Mouse (Mus musculus) forebrain, embryonic 10.5 days (tissue): Measurements from ENCODE around the gene Runx1. TPM values are rescaled to one million over a fixed set of nuclear protein-coding genes. Genes with fewer than 3 reads are reported as not detected.
A peak's percentile ranks its signal among the peaks of the same experiment; 100 is the strongest.

Experiments used
- DNase-seq: peaks from one replicate; pipeline ENCODE4 v3.0.0-alpha.2; 2017; ENCODE audit warnings: low spot score; ENCODE audit errors: extremely low spot score
- H3K27ac ChIP-seq: fragments of 300-500 bp; sonication (generic); 2 replicates; pipeline ENCODE4 v1.5.1; 2016; ENCODE audit warnings: mild to moderate bottlenecking
- H3K27me3 ChIP-seq: fragments of 300-500 bp; sonication (generic); 2 replicates; pipeline ENCODE4 v1.6.1; 2016; ENCODE audit warnings: mild to moderate bottlenecking; ENCODE audit not compliant: poor library complexity, severe bottlenecking
- H3K36me3 ChIP-seq: fragments of 300-500 bp; sonication (generic); replicated peaks from 2 replicates; pipeline ENCODE4 v1.6.1; 2016; ENCODE audit warnings: mild to moderate bottlenecking, moderate library complexity
- H3K4me1 ChIP-seq: fragments of 300-500 bp; sonication (generic); 2 replicates; pipeline ENCODE4 v1.6.1; 2016
- H3K4me3 ChIP-seq: fragments of 300-500 bp; sonication (generic); 2 replicates; pipeline ENCODE4 v1.5.1; 2016; ENCODE audit warnings: mild to moderate bottlenecking, moderate library complexity
- H3K9me3 ChIP-seq: fragments of 300-500 bp; sonication (generic); 2 replicates; pipeline ENCODE4 v1.6.1; 2016; ENCODE audit warnings: mild to moderate bottlenecking, moderate library complexity
- WGBS: fragments of 180-500 bp; shearing (Covaris S2); methylation state at CpG from one replicate; pipeline ENCODE4 v1.1.7; 2016; 5-methylcytosine and 5-hydroxymethylcytosine counted together
- polyA plus RNA-seq: library from polyadenylated mRNA; unstranded; fragments of >200 nt; fragmentation: Nextera tagmentation; extraction: Ambion mirVana; gene quantifications from 2 replicates; pipeline ENCODE4 v1.2.1, GENCODE M21; 2016

The Runx1 gene
- polyA plus RNA-seq, 1 experiment from 2014 or later: 2.3 TPM

- Histone ChIP-seq H3K36me3 (no peaks in the 10 kb centered on the region), H3K4me3 (no peak overlapping the region), H3K9me3 (no peaks in the 10 kb centered on the region), H3K27me3 (no peaks in the 10 kb centered on the region; the same call in 1 of the 2 replicates), H3K4me1 (peaks cover 38% of the 10 kb centered on the region), H3K27ac (no peak overlapping the region)
- DNase-seq: no peak
- WGBS: 88% methylated on average over 6 of the region's 6 CpGs
Measured at GRCm38 (mm10) chr16:92824003-92824722, 1.8 kb downstream of the Runx1 start.

GRCm38 (mm10) chr16:92823381-92823862 is 2.5 kb downstream of the Runx1 start:
- DNase-seq: no peak
- 60% methylated on average over 5 of the region's 5 CpGs for WGBS
- H3K27me3 ChIP-seq: no peaks in the 10 kb centered on the region; the same call in 1 of the 2 replicates
- H3K4me1 ChIP-seq: peaks cover 32% of the 10 kb centered on the region
- no peak overlapping the region for H3K4me3 ChIP-seq
- H3K36me3 ChIP-seq: no peaks in the 10 kb centered on the region
- H3K9me3 ChIP-seq: no peaks in the 10 kb centered on the region
- H3K27ac ChIP-seq: 0 out of 2 replicates have a peak overlapping the region, but pooled peaks have one; percentile 30

- Histone ChIP-seq H3K27ac (no peak overlapping the region), H3K9me3 (no peaks in the 10 kb centered on the region), H3K4me3 (no peak overlapping the region), H3K4me1 (peaks cover 24% of the 10 kb centered on the region), H3K27me3 (no peaks in the 10 kb centered on the region; the same call in 1 of the 2 replicates), H3K36me3 (no peaks in the 10 kb centered on the region)
- WGBS: 91% methylated on average over 12 of the region's 12 CpGs
- no peak for DNase-seq
Measured at GRCm38 (mm10) chr16:92822676-92823075, 3.3 kb downstream of the Runx1 start.

DNA sequence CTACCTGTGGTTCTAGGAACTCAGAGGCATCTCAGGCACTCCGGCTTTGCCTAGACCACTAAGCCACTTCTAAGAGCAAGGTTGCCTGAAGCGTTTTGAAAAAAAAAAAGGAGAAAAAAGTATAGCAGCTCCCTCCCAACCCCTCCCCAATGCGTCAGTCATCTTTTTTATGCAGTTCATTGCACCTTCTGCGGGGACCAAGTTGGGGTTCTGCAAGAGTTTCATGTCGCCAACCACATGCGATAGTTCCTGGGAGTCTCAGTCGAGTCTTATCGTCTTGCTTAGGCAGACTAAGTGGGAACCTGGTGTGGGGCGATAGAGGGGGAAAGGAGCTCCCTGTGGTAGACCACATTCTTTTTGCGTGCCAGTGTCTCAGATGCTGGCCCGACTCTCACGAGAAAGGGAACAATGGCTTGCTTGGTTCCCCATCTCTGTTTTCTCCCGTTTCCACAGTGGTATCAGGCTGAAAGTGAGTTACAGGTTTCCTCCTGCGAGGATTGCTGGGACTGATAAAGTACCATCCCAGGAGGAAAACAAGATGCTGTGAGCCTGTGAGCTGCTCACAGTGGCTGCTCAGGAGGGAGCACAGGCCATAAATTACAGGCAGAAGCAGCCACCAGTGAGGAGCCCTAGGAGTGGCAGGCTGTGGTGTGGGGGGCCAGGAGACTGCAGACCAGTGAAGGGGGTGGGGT is 3.9 kb downstream of the Runx1 start:
- H3K9me3 ChIP-seq: no peaks in the 10 kb centered on the region
- no peaks in the 10 kb centered on the region; the same call in 1 of the 2 replicates for H3K27me3 ChIP-seq
- no peak overlapping the region for H3K4me3 ChIP-seq
- H3K27ac ChIP-seq: peak overlapping the region; percentile 53; the same call in 1 of the 2 replicates
- WGBS: 69% methylated on average over 14 of the region's 14 CpGs
- H3K4me1 ChIP-seq: peaks cover 18% of the 10 kb centered on the region
- no peaks in the 10 kb centered on the region for H3K36me3 ChIP-seq
- no peak for DNase-seq

DNA sequence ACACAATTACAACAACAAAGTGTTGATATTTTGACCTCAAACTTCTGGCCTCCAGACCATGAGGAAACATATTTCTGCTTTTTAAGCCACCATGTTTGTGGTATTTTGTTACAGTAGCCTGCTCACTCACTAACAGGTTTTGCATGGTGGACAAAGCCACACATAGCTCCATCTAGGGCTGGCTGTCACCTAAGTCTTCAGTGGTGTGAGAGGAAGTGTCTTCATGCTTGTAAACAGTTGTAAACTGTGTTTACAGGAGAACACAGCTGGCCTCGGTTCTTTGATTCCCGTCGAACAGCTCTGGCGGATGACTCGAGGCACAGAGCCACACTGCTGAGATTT is 4.4 kb downstream of the Runx1 start:
- Histone ChIP-seq H3K4me1 (peaks cover 13% of the 10 kb centered on the region; the same call in 1 of the 2 replicates), H3K36me3 (no peaks in the 10 kb centered on the region), H3K27ac (no peak overlapping the region), H3K4me3 (no peak overlapping the region), H3K9me3 (no peaks in the 10 kb centered on the region), H3K27me3 (no peaks in the 10 kb centered on the region; the same call in 1 of the 2 replicates)
- DNase-seq: no peak
- 82% methylated on average over 5 of the region's 5 CpGs for WGBS

DNA sequence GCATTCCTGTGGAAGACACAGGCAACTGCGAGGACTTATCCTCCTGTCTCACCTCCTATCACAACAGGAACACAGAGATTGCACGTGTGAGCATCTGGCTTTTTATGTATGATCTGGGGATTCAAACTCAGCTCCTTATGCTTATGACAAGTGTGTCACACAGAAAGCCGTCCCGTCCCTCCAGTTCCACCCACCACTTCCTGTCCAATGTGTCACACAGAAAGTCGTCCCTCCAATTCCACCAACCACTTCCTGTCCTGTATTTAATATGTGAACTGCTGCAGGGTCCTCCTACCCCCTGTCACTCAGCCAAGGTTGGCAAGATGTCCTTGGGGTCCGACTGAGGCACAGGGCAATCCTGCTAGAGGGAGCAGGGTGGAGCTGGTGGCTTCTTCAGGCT is 5.5 kb downstream of the Runx1 start:
- no peak for DNase-seq
- H3K4me3 ChIP-seq: no peak overlapping the region
- WGBS: 91% methylated on average over 6 of the region's 6 CpGs
- H3K36me3 ChIP-seq: no peaks in the 10 kb centered on the region
- no peaks in the 10 kb centered on the region for H3K9me3 ChIP-seq
- no peaks in the 10 kb centered on the region; the same call in 1 of the 2 replicates for H3K27me3 ChIP-seq
- peaks cover 13% of the 10 kb centered on the region; the same call in 1 of the 2 replicates for H3K4me1 ChIP-seq
- H3K27ac ChIP-seq: no peak overlapping the region

- no peak overlapping the region for H3K4me3 ChIP-seq
- H3K9me3 ChIP-seq: no peaks in the 10 kb centered on the region
- H3K36me3 ChIP-seq: no peaks in the 10 kb centered on the region
- no peak for DNase-seq
- no peak overlapping the region for H3K27ac ChIP-seq
- no peaks in the 10 kb centered on the region; the same call in 1 of the 2 replicates for H3K27me3 ChIP-seq
- WGBS: 88% methylated on average over 8 of the region's 8 CpGs
- peaks cover 17% of the 10 kb centered on the region; the same call in 1 of the 2 replicates for H3K4me1 ChIP-seq
Measured at GRCm38 (mm10) chr16:92818480-92819269, 7.3 kb downstream of the Runx1 start.

DNA sequence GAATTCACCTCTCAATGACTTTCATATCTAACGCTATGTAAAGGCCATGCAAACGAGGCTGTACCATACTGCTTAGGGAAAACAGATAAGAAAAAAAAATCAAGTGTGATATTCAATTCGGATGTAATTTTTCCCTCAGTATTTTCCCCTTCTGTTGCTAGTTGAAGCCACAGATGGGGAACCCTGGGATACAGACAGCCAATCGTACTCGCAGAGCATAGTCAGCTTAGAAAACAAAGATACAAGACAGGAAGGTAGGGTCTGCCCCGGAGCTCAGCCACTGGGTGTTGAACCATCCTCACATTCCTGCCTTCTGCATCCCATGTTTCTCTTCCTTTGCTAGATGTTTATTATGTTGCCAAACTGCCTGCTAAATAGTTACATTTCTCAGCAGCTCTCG is 9.9 kb downstream of the Runx1 start:
- 91% methylated on average over 7 of the region's 7 CpGs for WGBS
- Histone ChIP-seq H3K4me3 (no peak overlapping the region), H3K27ac (no peak overlapping the region), H3K36me3 (no peaks in the 10 kb centered on the region), H3K4me1 (0 out of 2 replicates have a peak, but pooled peaks cover 4% of the 10 kb centered on the region), H3K9me3 (no peaks in the 10 kb centered on the region), H3K27me3 (no peaks in the 10 kb centered on the region; the same call in 1 of the 2 replicates)
- no peak for DNase-seq

DNA sequence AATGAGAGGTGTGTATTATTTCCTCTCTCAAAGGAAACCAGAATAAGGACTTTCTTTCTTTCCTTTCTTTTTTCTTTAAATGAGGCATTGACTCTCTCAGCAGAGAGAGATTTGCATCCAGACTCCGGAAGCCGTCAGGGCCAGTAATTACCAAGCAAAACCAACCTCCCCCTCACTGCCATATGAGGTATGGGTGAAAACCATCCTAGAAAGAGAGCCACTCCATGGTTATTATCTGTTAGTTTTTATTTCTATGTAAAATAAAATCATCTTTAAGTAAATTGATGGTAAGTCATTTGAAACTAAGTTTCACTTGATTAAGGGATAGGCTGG is 10.8 kb downstream of the Runx1 start:
- WGBS: 82% methylated on average over 2 of the region's 2 CpGs
- Histone ChIP-seq H3K4me3 (no peak overlapping the region), H3K27ac (no peak overlapping the region), H3K27me3 (no peaks in the 10 kb centered on the region; the same call in 1 of the 2 replicates), H3K9me3 (no peaks in the 10 kb centered on the region), H3K36me3 (no peaks in the 10 kb centered on the region), H3K4me1 (0 out of 2 replicates have a peak, but pooled peaks cover 4% of the 10 kb centered on the region)
- no peak for DNase-seq

DNA sequence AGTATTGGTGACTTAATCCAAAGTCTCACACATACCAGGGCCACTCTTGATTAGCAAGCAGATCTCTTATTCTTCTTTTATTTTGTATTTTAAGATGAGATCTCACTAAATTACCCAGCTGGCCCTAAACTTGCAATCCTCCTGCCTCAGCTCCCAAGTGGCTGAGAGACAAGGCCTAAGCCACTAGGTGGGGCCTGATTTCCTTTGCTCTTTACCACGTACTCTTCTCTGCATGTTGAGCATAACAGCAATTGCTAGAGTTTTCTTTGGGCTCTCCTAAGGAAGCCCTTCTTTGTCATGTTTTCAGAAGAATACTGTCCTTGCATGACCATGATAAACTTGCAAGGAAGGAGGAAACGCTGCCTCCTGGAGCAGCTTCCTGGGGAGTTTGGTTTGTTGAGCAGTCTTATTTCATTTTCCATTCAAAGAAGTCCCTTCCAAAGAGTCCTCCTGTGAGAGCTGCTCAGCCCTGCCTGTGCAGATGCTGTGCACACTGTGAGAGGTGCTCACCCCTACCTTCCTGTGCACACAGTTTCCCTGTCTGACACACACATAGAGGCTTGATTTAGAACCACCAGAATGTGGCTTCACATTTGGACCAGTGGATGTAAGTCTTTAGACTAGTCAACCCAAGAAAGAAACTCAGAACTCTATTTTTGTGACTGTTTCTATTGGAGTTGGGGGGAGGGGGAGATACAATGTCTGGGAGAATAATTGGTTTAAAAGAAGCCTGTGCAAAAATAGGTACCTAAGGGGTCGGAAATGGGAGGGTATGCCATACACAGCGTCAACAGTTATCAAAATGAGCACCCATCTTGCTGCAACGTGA is 11.4 kb downstream of the Runx1 start:
- 0 out of 2 replicates have a peak overlapping the region, but pooled peaks have one; percentile 35 for H3K27ac ChIP-seq
- no peaks in the 10 kb centered on the region for H3K36me3 ChIP-seq
- DNase-seq: no peak
- no peaks in the 10 kb centered on the region for H3K9me3 ChIP-seq
- H3K4me1 ChIP-seq: 0 out of 2 replicates have a peak, but pooled peaks cover 4% of the 10 kb centered on the region
- no peaks in the 10 kb centered on the region for H3K27me3 ChIP-seq
- 75% methylated on average over 5 of the region's 5 CpGs for WGBS
- no peak overlapping the region for H3K4me3 ChIP-seq

GRCm38 (mm10) chr16:92812405-92812804 is 13.5 kb downstream of the Runx1 start:
- no peaks in the 10 kb centered on the region for H3K27me3 ChIP-seq
- H3K9me3 ChIP-seq: no peaks in the 10 kb centered on the region
- no peak overlapping the region for H3K27ac ChIP-seq
- WGBS: 91% methylated on average over 3 of the region's 3 CpGs
- H3K36me3 ChIP-seq: no peaks in the 10 kb centered on the region
- 0 out of 2 replicates have a peak, but pooled peaks cover 4% of the 10 kb centered on the region for H3K4me1 ChIP-seq
- DNase-seq: no peak
- no peak overlapping the region for H3K4me3 ChIP-seq
